Mouse (Mus musculus) adrenal gland, postnatal 25 days (tissue): ENCODE data around the gene Lactbl1. TPM values are rescaled to one million over a fixed set of nuclear protein-coding genes. Genes with fewer than 3 reads are reported as not detected.
A peak's percentile ranks its signal among the peaks of the same experiment; 100 is the strongest.

Source experiments
- DNase-seq: peaks from one replicate; pipeline ENCODE4 v3.0.0; 2021; ENCODE audit warnings: mixed read lengths
- long read RNA-seq: library from polyadenylated mRNA; stranded (forward); transcript quantifications from one replicate; pipeline ENCODE4 v2.0.0, GENCODE M21; 2021
- total RNA-seq: library from RNA; stranded (reverse); gene quantifications from 2 replicates; pipeline ENCODE4 v1.2.3, GENCODE M21; 2021

The Lactbl1 gene
- total RNA-seq = not detected in 2 replicates
- long read RNA-seq = 0 reads

DNA sequence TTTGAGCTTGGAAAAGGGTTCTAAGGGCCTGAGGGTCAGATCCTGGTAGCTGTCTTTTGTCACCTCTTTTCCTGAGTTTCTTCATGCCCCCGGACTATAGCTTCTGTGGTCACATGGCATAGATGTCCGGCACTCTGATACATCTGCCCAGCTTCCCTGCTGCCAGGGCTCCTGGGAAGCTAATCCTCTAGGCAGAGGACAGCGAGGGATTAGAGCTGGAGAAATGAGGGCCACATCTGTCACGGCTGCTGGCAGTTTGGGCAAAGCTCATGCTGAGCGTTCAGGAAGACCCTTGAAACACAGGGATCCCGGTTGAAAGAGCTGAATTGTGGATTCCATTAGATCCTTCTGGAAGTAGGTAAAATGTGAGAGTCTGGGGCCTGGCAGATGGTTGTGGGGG lies at the start of gene Lactbl1:
Gene Lactbl1, plus strand, starts transcription at position 234 of the 400 bp plus-strand sequence.
- DNase-seq = no peak

DNA sequence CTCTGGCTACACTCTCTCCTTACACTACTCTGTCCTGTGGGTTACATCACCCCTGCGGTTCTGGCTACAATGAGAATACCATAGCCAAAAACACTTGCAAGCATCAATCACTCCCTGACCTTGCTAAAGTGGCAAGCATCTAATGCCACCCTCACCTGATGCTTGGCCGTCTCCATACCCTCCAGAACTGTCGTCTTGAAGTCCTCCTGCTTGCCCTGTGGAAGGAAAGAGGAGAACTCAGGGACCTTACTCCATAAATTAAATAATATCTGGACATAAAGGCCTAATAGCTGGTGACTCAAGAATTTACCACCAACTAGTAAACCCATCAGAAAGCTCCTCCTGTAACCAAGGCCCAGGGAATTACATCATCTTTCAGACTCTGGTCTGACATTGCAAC lies 40.5 kb upstream of the Lactbl1 start:
- no peak for DNase-seq

DNA sequence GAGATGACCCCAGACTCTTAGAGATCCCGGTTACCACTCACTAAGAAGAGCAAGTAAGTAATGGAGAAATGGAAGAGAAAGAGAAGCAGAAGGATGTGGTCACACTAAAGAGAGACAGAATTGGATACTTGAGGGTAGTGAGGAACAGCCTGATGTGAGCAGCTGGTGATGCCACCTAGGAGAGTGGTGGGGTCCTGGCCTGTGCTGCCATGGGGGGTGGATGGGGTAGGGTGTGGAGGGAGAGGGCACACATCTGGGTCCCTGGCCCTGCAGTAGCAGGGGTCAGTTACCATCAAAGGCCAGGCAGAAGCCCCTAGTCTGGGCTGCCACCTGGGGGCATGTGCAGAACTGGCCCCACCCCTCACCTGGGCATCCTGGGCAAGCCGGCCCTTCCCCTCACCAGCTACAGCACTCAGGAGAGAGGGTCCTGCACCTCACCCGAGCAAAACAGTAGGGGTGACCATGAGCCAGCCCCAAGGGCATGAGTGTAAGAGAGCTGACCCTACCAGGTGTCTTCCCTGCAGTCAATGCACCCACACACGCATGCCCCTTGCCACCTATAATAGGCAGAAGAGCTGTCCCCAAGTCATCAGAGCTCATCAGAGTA lies 35.1 kb upstream of the Lactbl1 start:
- no peak for DNase-seq

DNA sequence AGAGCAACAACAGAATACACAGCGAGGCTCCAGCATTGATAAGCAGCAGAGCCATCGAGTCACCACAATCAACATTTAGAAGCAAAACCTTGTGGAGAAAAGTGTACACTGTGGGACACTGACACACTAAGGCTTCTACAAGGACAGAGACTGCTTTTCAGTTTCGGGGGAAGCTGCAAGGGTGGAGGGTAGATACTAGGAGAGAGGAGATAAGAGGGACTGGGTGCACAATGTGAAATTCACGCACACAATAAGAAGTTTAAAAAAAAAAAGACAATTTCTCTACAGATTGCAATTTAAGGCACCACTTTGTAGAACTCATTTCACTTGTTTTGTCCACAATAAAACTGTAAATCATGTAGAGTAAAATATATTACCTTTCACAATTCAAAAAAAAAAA lies 34.4 kb upstream of the Lactbl1 start:
- DNase-seq = no peak

DNA sequence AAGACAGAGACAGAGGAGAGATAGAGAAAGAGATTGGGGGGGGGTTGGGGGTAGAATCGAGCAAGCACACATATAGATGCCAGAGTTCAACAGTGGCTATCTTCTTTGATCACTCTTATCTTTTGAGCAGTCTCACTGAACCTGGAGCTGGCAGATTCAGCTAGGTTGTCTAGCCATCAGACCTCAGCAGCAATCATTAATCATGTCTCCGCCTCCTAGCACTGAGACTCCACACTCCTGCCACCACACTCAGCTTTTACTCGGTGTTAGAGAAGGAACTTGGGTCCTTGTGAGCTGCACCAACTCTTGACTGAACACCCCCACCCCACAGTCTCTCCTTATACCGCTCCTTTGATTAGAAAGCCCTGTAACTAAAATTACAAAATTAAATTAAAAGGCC lies 30.3 kb upstream of the Lactbl1 start:
- DNase-seq = no peak

DNA sequence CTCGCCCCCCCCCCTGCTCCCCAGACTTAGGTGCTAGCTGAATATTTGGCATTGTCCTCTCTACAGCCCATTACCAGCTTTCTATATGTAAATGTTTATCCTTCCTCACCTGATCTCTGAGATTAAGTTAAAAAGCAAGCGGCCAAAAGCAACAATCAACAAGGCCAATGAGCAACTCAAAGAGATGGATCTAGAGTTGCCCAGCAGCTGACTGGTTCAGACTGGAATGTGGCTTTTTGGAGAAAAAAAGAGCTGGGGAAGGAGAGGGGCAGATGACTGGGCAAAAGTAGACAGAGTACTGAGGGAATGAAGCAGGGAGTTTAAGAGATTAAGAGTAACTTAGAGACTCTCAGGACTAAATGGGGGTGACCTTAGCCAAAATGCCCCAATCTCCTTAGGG lies 28.4 kb upstream of the Lactbl1 start:
- DNase-seq = no peak

DNA sequence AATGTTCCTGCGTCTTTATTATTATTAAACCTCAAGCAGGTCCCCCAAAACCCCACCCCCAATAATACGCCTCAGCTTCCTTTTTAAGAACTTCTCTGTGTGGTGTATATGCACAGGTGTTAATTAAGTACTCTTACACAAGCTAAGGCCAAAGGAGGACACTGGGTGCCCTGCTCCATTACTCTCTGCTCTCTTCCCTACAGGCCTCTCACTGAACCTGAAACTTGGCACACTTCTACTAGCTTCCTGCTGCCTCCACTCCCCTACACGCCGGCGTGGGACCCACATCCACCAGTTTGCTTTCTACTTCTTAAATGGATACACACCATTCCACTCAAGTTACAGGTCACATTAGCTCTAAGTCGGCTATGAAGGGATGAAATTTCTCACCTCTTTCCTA lies 27.2 kb upstream of the Lactbl1 start:
- DNase-seq = no peak

DNA sequence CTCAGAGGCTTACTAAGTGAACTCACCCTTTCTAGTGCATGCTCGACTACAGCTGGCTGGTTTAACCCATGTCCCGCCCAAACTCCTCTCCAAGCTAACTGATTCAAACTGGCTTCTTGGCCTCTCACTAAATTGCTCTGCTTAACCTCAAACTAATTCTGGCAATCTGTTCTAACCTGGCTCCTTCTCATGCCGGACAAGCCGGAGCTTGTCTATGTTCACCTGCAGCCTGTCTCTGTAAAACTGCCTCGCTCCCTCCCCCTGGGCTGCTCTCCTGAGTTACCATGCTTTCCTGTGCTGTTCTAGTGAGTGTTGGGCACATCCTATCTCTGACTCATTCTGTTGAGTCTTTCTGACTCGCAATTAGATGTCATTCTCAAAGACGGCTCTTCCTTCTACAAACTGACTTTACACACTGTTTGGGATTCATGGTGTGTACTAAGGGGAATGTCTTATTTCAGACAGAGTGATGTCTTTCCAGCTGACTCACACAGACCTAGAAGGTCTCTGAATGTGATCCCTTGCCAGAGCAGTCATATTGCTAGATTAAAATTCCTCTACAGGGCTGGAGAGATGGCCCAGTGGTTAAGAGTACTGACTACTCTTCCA lies 24.0 kb upstream of the Lactbl1 start:
- no peak for DNase-seq

DNA sequence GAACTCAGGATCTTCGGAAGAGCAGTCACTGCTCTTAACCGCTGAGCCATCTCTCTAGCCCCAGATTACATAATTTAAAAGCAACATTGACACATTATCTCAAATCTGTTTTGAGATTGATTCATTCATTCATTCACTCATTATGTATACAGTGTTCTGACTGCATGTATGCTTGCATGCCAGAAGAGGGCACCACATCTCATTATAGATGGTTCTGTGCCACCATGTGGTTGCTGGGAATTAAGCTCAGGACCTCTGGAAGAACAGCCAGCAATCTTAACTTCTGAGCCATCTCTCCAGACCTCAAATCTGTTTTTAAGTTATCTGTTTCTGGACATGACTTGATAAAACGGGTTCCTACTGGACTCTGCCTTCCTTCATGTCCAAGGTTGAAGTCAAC lies 22.6 kb upstream of the Lactbl1 start:
- no peak for DNase-seq

DNA sequence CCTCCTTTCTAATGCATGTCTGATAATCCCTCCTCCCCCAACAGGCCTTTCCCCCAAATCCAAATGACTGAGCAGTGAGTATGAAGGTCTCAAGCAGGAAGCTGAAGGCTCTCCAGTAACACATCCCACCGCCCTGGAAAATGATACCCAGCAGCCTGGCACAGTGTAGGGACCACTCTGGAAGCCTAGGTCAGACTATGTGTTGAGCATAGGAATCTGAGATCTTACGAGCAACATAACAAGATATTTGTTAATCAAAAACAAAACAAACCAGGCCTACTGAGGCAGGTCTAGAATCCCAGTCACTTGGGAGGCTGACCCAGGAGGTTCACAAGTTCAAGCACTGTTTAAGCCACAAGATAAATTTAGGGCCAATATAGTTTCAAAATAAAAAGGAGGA lies 21.9 kb upstream of the Lactbl1 start:
- no peak for DNase-seq

DNA sequence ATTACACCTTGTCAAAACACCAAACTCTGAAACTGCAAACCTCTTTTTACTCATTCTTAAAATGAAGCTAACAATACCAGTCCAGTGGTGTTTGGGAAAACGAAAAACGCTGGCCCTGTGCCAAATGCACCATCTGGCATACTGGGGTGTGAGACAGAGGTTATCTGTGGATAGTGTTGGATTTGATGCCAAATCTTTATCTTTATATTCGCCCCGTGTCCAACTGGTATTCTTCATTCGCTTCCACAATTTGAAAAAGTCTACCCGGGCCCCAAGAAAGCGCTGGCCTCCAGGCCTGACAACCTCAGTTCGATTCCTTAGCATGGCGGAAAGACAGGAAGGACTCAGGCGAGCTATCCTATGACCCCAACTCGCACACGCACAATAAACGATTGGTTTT lies 20.9 kb upstream of the Lactbl1 start:
- DNase-seq = peak; percentile 71

DNA sequence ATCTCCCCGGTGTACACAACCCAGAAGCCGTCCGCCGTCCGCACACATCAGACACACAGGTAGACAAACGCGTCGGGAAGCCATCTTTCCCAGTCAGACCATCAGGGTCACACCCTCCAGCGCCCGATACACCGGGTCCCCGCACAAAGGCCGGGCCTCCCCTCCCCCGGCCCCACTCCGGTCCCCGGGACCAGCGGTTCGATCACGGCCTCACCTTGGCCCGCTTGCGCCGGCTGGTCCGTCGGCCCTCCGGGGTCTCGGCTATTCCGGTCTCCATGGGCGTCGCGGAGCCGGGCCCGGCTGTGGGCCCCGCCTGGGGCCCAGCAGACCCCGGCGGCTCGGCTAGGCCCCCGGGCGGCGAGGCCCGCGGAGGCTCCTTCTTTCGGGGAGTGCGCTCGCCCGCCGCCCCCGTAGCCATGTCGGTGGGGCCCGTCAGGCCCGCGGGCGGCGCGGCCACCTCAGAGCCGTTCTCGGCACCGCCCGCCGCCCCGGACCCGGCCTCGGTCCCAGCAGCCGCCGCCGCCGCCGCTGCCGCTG lies 20.3 kb upstream of the Lactbl1 start:
- peak; percentile 45 for DNase-seq

DNA sequence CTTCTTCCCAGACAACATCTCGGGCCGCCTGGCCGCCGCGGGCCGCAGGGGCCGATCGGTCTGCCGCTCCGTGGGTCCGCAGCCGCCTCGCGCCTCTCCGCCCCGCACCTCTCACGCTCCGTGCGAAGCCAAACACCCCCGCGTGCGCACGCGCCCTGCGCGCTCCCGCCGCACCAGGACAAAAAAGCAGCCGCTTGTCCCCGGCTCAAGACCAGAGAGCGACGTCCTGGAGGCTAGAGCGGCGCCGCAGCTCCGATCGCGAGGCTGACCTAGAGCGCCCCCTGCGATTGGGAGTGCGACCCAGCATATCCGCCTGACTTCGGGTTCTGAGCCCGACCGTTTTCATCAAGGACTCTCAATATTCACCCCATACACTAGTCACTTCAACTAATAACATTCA lies 19.9 kb upstream of the Lactbl1 start, which contains the start of gene Kdm1a:
Gene Kdm1a, minus strand, starts transcription at position 156 of the 400 bp plus-strand sequence.
- DNase-seq = peak; percentile 96

DNA sequence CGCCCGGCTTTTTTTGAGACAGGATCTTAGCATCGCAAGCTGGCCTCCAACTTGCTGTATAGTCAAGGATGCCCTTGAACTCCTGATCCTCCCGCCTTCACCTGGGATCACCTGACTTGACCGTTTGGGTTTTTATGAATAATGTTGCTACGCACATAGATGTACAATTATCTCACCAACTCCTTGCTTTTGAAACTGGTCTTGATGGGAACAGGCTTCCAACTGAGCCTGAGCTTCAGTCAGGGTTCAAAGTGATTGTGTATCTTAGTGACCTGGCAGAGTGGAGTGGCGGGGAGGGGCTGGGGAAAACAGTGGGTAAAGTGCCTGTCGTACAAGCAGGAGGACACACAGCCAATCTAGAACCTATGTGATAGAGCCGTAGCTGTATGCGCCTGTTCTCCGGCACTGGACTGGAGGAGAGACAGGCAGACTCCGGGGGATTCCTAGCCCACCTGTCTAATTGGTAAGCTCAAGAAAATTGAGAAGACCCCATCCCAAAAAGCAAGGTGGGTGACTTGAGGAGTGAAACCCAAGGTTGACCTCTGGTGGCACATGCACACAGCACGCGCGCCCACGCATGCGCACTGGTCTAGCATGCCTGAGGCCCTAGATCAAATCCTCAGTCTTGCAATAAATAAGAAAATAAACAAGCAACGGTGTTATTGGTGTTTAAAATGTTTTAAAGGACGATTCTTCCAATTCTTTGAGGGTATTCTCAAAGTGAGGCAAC lies 16.5 kb upstream of the Lactbl1 start:
- DNase-seq = no peak

DNA sequence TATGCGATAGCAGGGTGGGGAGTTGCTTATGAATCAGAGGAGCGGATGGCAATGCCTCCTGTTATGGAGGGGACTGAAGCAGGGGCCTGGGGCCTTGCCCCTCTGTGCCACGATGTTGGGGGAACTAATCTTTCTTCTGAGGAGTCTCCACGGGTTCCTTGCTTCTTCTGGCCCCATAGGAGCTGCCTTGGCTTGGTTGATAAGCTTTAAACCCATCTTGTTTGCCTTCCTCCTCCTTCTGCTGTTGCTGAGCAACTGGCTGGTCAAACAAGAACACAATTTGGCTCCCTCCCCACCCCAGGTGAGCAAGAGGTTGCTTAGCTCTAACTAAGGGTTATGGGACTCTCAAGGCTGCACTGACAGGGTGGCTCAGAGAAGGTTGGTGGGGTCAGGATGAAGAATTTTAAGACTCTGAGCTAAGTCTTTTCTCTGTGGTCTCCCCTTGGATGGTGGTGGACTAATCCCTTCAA lies 12.0 kb upstream of the Lactbl1 start, which contains the start of gene Tex46:
Gene Tex46, plus strand, starts transcription at position 51 of the 470 bp plus-strand sequence.
- no peak for DNase-seq

DNA sequence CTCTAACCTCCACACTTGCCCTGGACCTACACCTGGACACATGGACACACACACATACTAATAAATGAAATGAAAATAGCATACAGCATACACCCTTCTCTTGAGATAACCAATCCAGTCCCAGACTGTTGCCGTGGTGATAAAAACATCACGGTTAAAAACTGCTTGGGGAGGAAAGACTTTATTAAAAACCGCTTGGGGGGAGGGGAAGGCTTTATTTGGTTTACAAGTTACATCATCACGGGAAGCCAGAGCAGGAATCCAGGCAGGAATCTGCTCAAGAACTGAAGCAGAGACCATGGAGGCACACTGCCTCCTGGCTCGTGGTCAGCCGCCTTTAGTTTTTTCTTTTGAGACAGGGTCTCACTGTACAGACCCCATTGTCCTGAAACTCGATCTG lies 8.8 kb upstream of the Lactbl1 start:
- DNase-seq = no peak

DNA sequence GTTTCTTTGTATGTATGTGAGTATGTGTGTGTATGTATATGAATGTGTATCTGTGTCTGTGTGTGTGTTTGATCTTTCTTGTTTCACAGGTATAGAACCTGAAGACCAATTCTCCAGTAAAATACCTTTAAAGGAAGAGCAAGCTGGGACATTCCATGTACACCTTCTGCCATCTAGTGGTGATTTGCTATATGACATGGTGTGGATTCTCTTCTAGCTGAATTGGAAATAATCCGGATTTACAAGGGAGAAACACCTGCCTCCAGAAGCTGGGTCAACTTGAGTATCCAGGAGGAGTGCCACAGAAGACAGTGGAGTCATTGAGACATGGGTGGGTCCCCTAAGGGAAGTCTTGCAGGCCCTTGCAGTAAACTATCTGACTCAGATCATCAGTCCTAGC lies 1.1 kb upstream of the Lactbl1 start:
- DNase-seq = no peak

DNA sequence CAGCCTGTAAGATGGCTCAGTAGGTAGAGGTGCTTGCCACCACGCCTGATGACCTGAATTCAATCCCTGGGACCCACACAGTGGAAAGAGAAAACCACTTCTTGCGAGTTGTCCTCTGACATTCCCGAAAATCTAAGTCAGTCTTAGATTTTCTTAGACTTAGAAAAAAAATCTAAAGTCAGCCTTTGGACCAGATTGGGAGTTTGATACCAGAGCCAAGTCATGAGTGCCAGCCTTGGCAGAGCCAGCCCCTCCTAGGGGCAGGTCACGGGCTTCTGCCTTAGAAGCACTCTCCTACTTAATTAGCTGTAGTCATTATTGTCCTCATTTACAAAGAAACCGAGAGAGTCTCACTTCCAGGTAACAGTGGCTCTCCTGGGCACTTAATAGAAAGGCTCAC lies 465 bp upstream of the Lactbl1 start:
- DNase-seq = no peak

DNA sequence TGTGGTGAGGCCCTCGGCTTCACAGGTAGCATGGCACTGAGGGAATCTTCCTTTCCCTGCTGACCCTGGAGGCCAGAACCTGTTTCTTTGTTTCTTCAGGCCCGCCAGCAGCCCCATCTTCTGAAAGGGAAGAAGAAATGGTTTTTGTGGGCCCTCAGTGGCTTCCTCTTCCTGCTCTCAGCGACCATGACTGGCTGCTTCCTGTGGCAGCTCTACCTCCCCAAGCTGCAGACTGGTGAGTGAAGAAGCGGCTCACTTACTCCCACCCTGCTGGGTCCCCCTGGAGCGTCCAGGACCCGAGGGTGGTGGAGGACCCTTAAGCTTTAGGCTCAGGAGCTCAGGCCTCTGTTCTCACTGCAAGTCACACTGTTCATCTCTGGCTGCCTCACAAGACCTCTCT lies 4.2 kb downstream of the Lactbl1 start:
- no peak for DNase-seq

DNA sequence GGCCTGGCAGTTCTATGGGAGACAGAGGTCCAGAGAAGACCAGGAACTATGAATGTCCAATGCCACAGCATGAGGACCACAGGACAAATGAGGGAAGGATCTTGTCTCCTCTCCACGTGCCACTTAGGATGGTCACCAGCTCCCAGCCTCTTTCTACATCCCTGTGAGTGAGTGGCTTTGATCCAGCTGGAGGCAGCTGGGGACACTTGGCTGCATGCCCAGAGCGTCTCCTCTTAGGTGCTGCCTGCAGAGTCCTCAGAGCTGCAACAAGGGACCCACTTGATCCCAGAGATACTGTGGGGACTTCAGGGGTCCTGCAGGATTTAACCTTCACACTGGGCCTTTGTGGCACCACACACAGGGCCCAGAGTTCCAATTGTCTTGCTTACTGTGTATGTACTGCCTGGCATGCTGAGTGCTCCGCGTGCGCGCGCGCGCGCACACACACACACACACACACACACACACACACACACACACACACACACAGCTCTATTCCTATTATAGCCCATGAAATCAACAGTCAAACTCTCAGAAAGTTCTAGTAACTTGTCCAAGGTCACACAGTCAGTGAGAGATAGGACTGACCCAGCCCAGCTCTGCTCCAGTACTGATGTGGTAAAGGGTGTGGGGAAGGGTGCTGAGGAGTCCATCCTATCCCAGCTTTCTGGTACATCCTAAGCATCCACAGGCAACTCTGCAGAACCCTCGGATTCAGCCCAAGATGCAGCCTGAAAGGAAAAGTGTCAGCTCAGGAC lies 9.0 kb downstream of the Lactbl1 start:
- DNase-seq = peak; percentile 72

DNA sequence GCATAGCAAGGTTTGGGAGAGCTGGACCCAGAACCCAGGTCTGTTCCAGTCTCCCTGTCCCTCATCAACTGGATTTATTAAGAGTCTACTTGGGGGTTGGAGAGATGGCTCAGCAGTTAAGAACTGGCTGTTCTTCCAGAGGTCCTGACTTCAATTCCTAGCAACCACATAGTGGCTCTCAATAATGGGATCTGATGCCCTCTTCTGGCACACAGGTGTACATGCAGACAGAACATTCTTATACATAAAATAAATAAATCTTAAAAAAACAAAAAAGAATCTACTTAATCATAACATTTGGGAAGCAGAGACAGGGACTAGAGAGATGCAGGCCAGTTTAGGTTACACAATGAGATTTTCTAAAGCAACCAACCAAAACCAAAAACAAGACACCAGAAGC lies 13.6 kb downstream of the Lactbl1 start:
- no peak for DNase-seq

DNA sequence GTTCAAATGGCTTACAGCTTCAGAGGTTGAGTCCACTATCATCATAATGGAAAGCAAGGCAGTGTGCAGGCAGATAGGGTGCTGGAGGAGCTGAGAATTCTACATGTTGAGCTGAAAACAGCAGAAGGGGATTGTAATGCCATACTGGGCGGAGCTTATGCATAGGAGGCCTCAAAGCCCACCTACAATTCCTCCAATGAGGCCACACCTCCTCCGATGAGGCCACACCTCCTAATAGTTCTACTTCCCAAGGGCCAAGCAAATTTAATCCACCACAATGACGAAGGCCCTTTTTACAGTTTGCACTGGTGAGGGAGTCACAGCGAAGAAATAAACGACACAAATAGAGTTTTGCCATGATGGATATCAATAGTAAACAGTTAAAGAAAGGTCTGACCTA lies 14.1 kb downstream of the Lactbl1 start:
- DNase-seq = no peak
